Mouse (Mus musculus) small intestine, adult 2 months (tissue): ENCODE results near the gene Trmt112.

Experiments used
- CTCF ChIP-seq: fragments of 200-500 bp; IDR thresholded peaks from 2 replicates; pipeline ENCODE4 v1.5.1; 2012; ENCODE audit warnings: low read depth, mild to moderate bottlenecking, control low read depth, inconsistent platforms, low read length, moderate library complexity, mixed read lengths; ENCODE audit not compliant: insufficient replicate concordance, insufficient read length; ENCODE audit errors: extremely low read depth
- POLR2A ChIP-seq: fragments of 200-500 bp; IDR thresholded peaks from 2 replicates; pipeline ENCODE4 v1.6.1; 2012; ENCODE audit warnings: low read depth, mild to moderate bottlenecking, control low read depth, inconsistent platforms, low read length, moderate library complexity

GRCm38 (mm10) chr19:6915276-6915675, 5.8 kb downstream of the Trmt112 start:
- TF ChIP-seq POLR2A: no peak
- no peak for TF ChIP-seq CTCF
